Mouse (Mus musculus): ENCODE results near the gene Golga1. TPM values are rescaled to one million over a fixed set of nuclear protein-coding genes. Genes with fewer than 3 reads are reported as not detected.
A peak's percentile ranks its signal among the peaks of the same experiment; 100 is the strongest.

Golga1 gene
- total and polyA plus RNA-seq, 2 experiments from 2014 or later, result 12.4 to 21.2 TPM

DNA sequence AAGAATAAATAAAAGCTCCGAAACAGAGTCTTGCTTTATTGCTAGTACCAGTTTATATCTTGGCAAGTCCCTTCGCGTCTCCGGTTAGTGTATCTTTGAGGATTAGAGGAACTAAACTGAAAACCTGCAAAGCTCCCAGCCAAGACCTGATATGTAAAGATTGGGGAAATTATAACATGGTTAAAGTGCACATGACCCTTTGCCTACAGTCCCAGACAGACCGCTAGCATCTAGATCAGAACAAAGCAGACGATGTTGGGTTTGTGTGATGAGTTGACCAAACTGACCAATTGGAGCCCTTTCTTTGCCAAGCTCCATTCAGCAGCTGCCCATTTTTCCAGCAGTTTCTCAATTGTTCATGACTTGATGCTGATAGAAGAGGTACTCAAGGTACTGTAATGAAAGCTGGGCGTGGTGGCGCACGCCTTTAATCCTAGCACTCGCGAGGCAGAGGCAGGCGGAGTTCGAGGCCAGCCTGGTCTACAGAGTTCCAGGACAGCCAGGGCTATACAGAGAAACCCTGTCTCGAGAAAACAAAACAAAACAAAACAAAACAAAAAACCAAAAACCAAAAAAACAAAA is 59.1 kb downstream of the Golga1 start:
- Histone ChIP-seq H3K9me3 (replicated peaks; ENCODE audit: control insufficient read depth, low read length) (no peaks in the 10 kb centered on the region), H3K27ac (ENCODE audit: low read depth) (no peak overlapping the region), H3K27me3 (ENCODE audit: control insufficient read depth, insufficient read depth, low read length) (no peaks in the 10 kb centered on the region), H3K4me1 (ENCODE audit: control insufficient read depth, insufficient read depth) (peaks cover 21% of the 10 kb centered on the region; the same call in 1 of the 2 replicates), H3K4me3 (ENCODE audit: low read depth, low read length) (no peak overlapping the region), H3K36me3 (replicated peaks; ENCODE audit: control insufficient read depth, insufficient read depth, low read length) (peaks cover 26% of the 10 kb centered on the region), H3K4me2 (ENCODE audit: low read depth, low read length) (peak overlapping the region; percentile 69), H3K9ac (replicated peaks; ENCODE audit: low read depth, low read length) (no peak overlapping the region)
- TF ChIP-seq CTCF (IDR thresholded peaks at IDR 0.05; ENCODE audit: low read depth) (no peak), EP300 (IDR thresholded peaks at IDR 0.05; ENCODE audit: low read depth) (no peak)
- no peak for DNase-seq (ENCODE audit: low spot score)
- 85% methylated on average over 14 of the region's 14 CpGs for WGBS
- no peak for ATAC-seq (ENCODE audit: insufficient read depth, low read depth)

DNA sequence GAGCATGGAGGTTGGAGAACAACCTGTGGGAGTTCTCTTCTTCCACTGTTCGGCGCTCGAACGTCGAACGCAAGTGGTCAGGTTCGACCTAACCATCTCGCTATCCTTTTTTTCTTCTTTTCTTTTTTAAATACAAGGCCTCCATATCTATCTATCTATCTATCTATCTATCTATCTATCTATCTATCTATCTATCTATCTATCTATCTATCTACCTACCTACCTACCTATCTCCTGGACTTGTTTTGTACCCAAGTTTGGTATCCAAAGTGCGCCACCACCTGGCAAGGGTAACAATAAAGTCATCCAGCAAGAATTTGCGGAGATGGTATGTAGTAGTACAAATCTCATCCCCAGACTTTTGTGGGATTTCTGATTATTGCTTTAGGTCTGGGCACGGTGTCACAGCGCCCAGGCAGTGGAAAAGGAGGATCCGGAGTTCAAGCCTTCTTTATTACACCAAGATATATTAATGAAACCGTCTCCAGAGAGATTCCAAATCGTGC is 59.7 kb downstream of the Golga1 start, which contains the start of gene Rpl35:
Rpl35 (minus strand) TSS at position 51 of the 506 bp plus-strand sequence.
- WGBS, result 11% methylated on average over 15 of the region's 15 CpGs
- DNase-seq (ENCODE audit: low spot score), result no peak
- Histone ChIP-seq H3K9ac (replicated peaks; ENCODE audit: low read depth, low read length) (peak within 1 kb of the TSS; percentile 87), H3K27me3 (ENCODE audit: control insufficient read depth, insufficient read depth, low read length) (no peaks in the 10 kb centered on the region), H3K27ac (ENCODE audit: low read depth) (peak within 1 kb of the TSS; percentile 86), H3K4me2 (ENCODE audit: low read depth, low read length) (peak within 1 kb of the TSS; percentile 69), H3K9me3 (replicated peaks; ENCODE audit: control insufficient read depth, low read length) (no peaks in the 10 kb centered on the region), H3K36me3 (replicated peaks; ENCODE audit: control insufficient read depth, insufficient read depth, low read length) (peaks cover 32% of the 10 kb centered on the region), H3K4me1 (ENCODE audit: control insufficient read depth, insufficient read depth) (peaks cover 17% of the 10 kb centered on the region; the same call in 1 of the 2 replicates), H3K4me3 (ENCODE audit: low read depth, low read length) (peak within 1 kb of the TSS; percentile 71)
- no peak for ATAC-seq (ENCODE audit: insufficient read depth, low read depth)
- no peak for TF ChIP-seq EP300 (IDR thresholded peaks at IDR 0.05; ENCODE audit: low read depth)

DNA sequence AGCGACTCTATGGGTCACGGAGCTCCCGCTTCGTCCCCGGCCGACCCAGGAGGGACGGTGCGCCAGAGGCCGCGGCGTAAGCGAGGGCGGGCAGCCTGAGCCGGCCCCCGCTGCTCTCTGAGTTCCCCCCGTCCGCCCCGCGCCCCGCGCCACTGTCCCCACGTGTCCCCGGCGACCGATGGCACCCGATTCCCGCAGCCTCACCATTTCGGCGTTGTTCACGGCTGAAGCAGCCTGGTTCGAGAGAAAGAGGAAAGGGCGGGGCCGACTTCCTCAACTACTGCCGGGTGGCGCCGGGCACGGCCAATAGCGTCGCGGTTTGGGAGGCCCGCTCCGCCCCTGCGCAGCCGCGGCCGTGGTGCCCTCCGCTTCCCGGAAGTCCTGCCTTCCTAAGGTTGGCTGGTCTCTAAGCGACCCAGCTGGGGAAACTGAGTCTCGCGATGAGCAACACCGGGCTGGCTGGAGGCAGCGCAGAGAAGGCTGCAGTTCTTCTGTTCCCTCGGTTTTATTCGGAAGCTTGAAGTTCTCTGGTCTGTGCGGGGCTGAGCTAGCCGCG is 60.4 kb downstream of the Golga1 start, which contains the start of gene Arpc5l:
Arpc5l (plus strand) TSS at position 469 of the 556 bp plus-strand sequence.
- whole genome bisulfite sequencing, result under 1% methylated on average over 58 of the region's 58 CpGs

DNA sequence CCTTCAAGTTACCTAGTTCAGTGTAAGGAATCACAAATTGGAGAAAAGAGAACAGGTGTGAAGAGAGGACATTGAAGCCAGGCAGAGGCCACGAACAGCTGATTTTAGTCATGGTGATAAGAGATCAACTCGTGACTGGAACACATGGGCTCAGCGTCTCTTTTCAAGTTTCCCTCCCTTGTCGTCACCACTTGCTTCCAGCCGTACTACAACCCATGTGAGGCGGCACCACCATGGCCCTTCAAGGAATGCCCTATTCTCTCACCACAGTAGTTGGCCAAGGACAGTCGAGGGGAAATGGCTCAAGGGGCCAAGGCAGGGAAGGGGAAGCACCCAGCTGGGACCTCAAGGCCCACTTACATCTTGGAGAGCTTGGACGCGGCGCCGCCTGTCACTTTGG is 61.0 kb downstream of the Golga1 start:
- H3K9ac ChIP-seq (replicated peaks; ENCODE audit: low read depth, low read length), result peak overlapping the region; percentile 87
- WGBS, result 0% methylated on average over 11 of the region's 11 CpGs
- no peak for TF ChIP-seq CTCF (IDR thresholded peaks at IDR 0.05; ENCODE audit: low read depth)
- no peak for TF ChIP-seq EP300 (IDR thresholded peaks at IDR 0.05; ENCODE audit: low read depth)
- no peaks in the 10 kb centered on the region for H3K9me3 ChIP-seq (replicated peaks; ENCODE audit: control insufficient read depth, low read length)
- peak overlapping the region; percentile 71 for H3K4me3 ChIP-seq (ENCODE audit: low read depth, low read length)
- DNase-seq (ENCODE audit: low spot score) (no peak), ATAC-seq (ENCODE audit: insufficient read depth, low read depth) (no peak)
- H3K27ac ChIP-seq (ENCODE audit: low read depth), result peak overlapping the region; percentile 86
- peaks cover 37% of the 10 kb centered on the region for H3K36me3 ChIP-seq (replicated peaks; ENCODE audit: control insufficient read depth, insufficient read depth, low read length)
- H3K27me3 ChIP-seq (ENCODE audit: control insufficient read depth, insufficient read depth, low read length), result no peaks in the 10 kb centered on the region
- peaks cover 13% of the 10 kb centered on the region; the same call in 1 of the 2 replicates for H3K4me1 ChIP-seq (ENCODE audit: control insufficient read depth, insufficient read depth)
- H3K4me2 ChIP-seq (ENCODE audit: low read depth, low read length), result peak overlapping the region; percentile 69

More for the DNA sequence above, 60.4 kb downstream of the Golga1 start, which contains the start of gene Arpc5l:
- peaks cover 37% of the 10 kb centered on the region for H3K36me3 ChIP-seq (replicated peaks; ENCODE audit: control insufficient read depth, insufficient read depth, low read length)
- H3K27ac ChIP-seq (ENCODE audit: low read depth), result peak within 1 kb of the TSS; percentile 86
- TF ChIP-seq EP300 (IDR thresholded peaks at IDR 0.05; ENCODE audit: low read depth), result 0 out of 2 replicates have a peak, but pooled peaks have one; percentile 33
- no peak for TF ChIP-seq CTCF (IDR thresholded peaks at IDR 0.05; ENCODE audit: low read depth)
- no peaks in the 10 kb centered on the region for H3K27me3 ChIP-seq (ENCODE audit: control insufficient read depth, insufficient read depth, low read length)
- H3K9ac ChIP-seq (replicated peaks; ENCODE audit: low read depth, low read length), result peak within 1 kb of the TSS; percentile 87
- ATAC-seq (ENCODE audit: insufficient read depth, low read depth) (peak; percentile 82), DNase-seq (ENCODE audit: low spot score) (peak; percentile 93)
- peak within 1 kb of the TSS; percentile 69 for H3K4me2 ChIP-seq (ENCODE audit: low read depth, low read length)
- no peaks in the 10 kb centered on the region for H3K9me3 ChIP-seq (replicated peaks; ENCODE audit: control insufficient read depth, low read length)
- H3K4me1 ChIP-seq (ENCODE audit: control insufficient read depth, insufficient read depth), result peaks cover 17% of the 10 kb centered on the region; the same call in 1 of the 2 replicates
- H3K4me3 ChIP-seq (ENCODE audit: low read depth, low read length), result peak within 1 kb of the TSS; percentile 71

DNA sequence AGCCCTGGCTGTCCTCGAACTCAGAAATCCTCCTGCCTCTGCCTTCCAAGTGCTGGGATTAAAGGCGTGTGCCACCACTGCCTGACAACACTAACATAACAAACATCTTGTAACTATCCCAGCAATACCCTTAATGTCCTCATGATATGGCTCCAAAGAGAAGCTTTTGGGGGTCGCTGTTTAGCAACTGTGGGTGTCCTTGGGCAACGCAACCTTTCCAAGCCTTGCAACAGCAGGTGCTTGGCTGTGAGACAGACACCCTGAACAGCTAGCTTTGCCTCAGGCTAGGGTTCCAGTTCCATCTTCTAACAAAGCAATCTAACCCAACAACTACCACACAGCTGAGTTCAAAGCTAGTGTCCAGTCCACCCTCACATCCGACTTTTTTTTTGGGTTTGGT is 61.8 kb downstream of the Golga1 start:
- DNase-seq (ENCODE audit: low spot score) (no peak), ATAC-seq (ENCODE audit: insufficient read depth, low read depth) (no peak)
- H3K27ac ChIP-seq (ENCODE audit: low read depth), result no peak overlapping the region
- H3K4me1 ChIP-seq (ENCODE audit: control insufficient read depth, insufficient read depth), result peaks cover 5% of the 10 kb centered on the region; the same call in 1 of the 2 replicates
- peak overlapping the region; percentile 71 for H3K4me3 ChIP-seq (ENCODE audit: low read depth, low read length)
- peaks cover 37% of the 10 kb centered on the region for H3K36me3 ChIP-seq (replicated peaks; ENCODE audit: control insufficient read depth, insufficient read depth, low read length)
- H3K9ac ChIP-seq (replicated peaks; ENCODE audit: low read depth, low read length), result peak overlapping the region; percentile 87; the same call in 1 of the 2 replicates
- H3K4me2 ChIP-seq (ENCODE audit: low read depth, low read length), result peak overlapping the region; percentile 69
- no peaks in the 10 kb centered on the region for H3K27me3 ChIP-seq (ENCODE audit: control insufficient read depth, insufficient read depth, low read length)
- WGBS, result 56% methylated on average over 5 of the region's 5 CpGs
- no peaks in the 10 kb centered on the region for H3K9me3 ChIP-seq (replicated peaks; ENCODE audit: control insufficient read depth, low read length)
- no peak for TF ChIP-seq CTCF (IDR thresholded peaks at IDR 0.05; ENCODE audit: low read depth)
- no peak for TF ChIP-seq EP300 (IDR thresholded peaks at IDR 0.05; ENCODE audit: low read depth)

Measured in heart, postnatal 0 days (tissue).